Mouse (Mus musculus): Measurements from ENCODE around the gene Gm45234.

Gm45234 gene

DNA sequence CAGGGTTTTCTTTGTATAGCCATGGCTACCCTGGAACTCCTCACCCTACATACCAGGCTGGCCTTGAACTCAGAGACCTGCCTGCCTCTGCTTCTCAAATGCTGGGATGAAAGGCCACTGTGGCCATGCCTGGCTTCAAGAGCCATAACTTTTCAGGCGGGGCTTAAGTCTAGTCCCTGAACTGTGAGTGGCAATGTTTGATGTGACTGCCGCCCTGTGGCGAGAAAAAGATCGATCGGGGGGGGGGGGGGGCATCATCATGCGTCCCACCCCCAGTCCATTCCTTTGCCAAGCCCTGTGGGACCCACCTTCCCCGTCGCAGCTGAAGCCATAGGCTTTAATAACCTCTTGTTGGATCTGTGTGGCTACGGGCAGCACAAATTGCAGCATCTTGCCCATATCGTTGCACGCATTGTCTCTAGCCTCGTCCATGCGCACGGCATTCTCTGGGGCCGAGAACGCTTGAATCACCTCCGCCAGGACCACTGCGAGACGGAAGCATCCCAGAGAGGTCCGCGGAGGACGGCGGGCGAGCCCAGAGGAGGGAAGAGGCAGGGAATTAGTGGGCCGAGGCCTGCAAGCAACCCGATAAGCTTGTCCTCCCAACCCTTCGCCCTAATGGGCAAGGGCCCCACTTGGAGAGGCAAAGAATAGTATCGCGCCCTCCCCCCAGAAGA, 15.5 kb downstream of the Gm45234 start:
- no peak for DNase-seq (ENCODE audit: low spot score in 2 of 2)

DNA sequence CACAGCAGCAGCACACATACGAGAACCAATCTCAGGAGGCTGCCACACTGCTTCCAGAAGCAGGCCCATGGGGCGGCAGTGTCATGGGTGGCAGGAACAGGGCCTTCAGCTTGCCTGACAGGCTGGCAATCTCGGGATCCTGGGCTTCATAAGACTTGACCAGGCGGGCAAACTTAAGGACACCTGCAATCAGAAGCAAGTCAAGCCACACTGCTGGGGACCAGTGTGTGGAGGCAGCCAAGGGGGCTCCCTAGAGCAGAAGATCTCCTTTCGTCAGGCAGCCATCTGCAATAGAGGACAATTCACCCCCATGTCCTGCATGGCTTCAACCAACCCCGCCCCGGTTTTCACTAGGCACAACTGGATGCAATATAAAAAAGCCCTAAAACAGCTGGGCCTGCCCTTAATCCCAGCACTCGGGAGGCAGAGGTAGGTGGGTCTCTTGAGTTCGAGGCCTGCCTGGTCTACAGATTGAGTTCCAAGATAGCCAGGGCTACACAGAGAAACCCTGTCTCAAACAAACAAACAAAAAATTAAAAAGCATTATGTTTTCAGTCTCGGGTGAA, 16.5 kb downstream of the Gm45234 start:
- no peak for DNase-seq (ENCODE audit: low spot score in 2 of 2)

DNA sequence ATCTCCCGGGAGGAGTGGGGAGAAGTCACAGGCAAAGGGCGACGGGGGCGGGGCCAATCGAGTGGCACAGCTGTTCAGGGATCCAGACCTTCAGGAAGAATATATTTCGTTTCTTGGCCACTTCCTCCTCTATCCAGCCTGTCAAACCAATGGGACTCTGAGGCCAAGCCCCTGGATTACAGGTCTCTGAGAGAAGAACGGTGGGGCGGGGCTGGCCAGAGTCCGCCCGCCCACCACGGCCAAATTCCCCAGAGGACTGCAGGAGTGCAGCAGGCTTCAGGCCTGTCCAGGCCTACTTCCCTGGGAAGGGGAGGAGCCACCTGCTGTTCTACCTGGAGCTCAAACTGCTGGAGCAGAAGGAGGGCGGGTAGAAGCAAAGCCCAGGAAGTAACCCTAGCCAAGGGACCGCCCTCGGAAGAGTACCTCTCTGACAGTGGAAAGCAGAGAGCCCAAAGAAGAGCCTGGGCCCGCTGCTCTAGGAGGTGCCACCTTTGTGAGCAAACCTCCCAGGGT, 17.3 kb downstream of the Gm45234 start, which contains the start of gene Ptpn6:
Gene Ptpn6 (minus strand): TSS at position 204 of the 513 bp plus-strand sequence.
- no peak for DNase-seq (ENCODE audit: low spot score in 2 of 2)

DNA sequence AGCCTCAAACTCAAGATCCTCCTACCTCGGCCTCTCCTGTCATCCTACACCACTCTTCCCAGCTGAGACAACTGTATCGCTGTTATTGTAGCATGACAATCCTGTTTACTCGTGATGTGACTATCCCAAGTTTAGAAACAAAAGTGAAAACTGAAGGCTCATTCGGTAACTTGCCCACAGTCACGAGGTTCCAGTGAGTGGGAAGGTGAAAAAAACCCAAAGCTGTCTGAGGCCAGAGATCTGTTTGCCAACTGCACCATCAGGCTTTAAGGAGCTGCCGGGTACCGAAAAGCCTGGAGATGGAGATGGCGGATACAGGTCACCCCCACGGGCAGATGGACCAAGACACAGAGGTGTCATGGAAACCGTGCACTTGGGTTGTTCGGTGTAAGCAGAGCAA, 18.8 kb downstream of the Gm45234 start:
- DNase-seq (ENCODE audit: low spot score in 2 of 2) = no peak

DNA sequence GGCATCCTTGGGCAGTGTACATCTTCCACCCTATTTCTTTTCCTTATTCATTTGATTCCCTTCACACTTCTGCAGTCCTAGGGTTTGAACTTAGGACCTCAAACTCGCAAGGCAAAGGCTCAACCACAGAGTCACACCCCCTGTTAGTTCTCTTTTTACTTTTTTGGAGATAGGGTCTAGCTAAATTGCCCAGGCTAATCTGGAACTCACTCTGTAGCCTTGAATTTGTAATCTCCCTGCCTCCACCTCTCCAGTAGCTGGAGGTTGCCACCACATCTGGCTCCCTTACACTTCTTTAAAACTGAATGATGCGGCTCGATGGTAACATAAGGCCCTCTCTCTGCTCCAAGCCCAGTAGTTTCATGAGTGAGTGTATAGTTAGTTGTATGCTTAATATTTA, 21.4 kb downstream of the Gm45234 start:
- DNase-seq (ENCODE audit: low spot score in 2 of 2) = no peak

DNA sequence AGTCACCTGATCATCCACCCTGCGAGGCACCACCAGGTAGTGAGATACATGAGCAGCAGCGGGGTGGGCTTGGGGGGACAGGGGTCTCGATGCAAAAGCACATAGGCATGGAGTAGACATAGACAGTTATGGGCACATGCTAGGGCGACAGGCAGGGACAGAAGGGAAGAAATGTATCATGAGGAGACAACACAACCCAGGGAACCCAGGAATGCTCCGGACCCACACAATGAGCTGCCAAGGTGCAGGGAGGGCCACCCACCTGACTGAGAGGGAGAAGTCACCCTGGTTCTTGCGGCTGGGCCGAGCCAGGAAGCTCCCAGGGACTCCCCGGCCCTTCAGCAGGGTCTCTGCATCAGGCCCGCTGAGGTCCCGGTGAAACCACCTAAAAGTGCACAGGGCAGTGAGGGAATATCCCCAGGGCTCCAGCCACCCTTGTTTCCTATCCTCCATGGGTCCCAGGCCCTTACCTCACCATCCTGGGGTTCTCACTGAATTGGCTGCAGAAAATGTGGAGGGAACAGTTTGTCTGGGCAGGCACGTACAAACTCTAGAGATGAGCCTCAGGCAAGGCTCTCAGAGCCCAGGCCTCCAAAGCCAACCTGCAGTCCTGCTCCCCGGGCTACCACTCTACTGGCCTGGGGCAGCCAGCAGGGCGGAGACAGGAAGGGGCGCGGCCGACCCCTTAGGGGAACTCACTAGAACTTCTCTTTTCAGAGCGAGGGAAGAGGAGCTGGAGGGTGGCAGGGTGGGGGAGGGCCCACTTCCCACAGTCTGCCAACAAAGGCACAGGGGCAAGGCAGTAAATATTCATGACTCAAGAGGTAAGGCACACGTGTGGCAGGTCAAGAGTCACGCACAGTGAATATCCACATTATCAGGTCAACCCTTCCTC, 23.1 kb downstream of the Gm45234 start:
- peak; percentile 67 to 81 for DNase-seq (ENCODE audit: low spot score in 2 of 2)

DNA sequence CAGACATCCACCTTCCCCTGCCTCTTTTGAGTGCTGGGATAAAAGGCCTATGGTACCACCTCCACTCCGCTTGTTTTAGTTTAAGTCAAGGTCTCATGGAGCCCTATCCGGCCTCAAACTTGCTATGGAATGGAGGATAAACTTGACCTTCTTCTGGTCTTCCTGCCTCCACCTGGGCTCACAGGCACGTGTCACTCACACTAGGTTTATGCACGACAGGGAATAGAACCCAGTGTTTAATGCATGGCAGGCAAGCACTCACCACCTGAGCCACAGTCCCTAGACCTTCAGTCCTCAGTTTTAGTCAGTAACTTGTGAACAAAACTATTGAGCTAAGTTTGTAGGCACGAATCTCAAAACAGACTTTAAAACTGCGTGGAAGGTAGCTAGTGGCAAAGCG, 24.8 kb downstream of the Gm45234 start:
- no peak for DNase-seq (ENCODE audit: low spot score in 2 of 2)

DNA sequence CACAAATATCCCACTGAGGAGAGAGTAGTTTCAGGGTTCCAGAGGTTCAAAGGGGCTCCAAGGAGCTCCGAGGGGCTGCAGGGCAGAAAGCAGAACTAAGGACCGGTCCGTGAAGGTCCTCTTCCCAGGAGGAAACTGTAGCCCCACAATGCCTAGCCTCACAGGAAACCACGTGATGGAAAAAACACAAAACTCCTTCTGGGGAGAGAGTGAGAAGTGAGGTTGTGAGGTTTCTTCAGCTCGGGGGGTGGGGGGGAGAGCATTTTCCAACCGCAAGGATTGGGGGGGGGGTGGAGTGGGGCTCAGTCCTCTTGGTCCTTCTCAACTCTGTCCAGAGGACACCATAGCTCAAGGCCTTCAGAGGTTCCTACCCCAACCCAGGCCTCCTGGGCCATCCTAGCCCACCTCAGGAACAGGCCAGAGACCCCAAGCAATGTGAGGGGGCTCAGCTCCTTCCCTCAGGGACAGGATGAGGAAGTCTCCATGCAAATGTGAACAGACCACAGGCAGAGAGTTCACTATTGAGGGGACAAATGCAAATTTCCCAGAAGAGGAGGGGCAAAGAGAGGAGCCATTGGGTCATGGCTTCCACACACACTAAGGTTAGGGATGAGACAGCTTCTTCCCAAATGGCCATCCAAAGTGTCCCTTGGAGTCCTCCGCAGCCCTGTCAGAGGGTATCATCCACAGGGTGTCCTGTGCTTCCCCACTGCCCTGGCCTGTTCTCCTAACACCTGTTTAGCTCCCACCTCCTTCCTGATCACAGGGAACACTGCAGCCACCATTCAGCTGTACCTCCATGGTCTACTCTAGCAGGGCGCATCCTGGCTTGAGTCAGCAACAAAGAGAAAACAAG, 25.7 kb downstream of the Gm45234 start:
- peak; percentile 54 to 55 for DNase-seq (ENCODE audit: low spot score in 2 of 2)

DNA sequence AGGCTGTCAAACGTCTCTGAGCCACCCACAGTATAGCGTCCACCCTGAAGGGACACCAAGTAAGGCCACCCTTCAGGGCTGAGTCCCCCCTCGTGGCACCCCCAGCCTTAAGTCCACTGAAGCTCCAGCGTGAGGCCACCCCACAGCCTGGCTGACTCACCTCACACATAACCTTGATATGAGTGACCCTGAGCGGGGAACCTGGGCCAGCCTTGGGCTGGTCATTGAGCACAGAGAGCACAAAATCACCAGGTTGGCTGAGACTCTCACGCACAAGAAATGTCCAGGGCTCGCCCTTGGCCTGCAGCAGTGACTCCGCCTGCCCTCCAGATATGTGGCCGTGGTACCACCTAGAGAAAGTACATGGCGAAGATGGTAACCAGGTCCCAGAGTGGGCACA, 27.2 kb downstream of the Gm45234 start:
- DNase-seq (ENCODE audit: low spot score in 2 of 2) = no peak

DNA sequence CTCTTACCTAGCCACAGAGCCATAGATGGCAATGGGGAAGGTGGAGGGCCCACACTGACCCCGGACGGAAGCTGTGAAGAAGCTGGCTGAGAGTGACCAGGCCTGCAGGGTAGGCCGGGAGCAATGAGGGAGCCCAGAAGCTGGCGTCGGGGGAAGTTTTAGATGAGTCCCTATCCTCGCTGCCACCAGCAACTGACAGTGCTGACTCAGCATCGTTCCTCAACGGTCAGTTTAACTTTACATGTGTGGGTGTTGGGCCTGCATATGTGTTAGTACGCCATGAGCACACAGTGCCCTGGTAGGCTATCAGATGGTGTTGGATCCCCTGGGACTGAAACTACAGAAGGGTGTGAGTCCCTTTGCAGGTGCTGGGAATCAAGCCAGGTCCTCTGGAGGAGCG, 31.3 kb downstream of the Gm45234 start:
- no peak for DNase-seq (ENCODE audit: low spot score in 2 of 2)

DNA sequence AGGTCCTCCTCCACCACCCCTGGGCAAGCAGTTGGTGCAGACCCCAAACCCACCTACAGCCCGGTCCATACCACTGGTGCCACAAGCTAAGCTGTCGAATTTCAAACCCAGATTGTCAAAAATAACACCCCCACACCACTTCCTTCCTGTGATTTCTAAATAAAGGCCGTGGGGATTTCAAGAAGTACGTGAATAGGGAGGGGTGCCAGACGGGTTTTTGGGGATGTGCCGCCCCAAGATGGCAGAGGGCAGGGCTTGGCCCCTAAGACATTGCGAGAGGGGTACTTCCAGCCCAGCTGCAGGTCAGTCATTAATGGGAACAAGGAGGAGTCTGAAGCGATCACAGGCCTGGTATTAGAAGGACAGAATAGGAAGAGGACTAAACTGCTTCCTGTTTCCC, 32.3 kb downstream of the Gm45234 start:
- peak; percentile 81 to 89 for DNase-seq (ENCODE audit: low spot score in 2 of 2)

DNA sequence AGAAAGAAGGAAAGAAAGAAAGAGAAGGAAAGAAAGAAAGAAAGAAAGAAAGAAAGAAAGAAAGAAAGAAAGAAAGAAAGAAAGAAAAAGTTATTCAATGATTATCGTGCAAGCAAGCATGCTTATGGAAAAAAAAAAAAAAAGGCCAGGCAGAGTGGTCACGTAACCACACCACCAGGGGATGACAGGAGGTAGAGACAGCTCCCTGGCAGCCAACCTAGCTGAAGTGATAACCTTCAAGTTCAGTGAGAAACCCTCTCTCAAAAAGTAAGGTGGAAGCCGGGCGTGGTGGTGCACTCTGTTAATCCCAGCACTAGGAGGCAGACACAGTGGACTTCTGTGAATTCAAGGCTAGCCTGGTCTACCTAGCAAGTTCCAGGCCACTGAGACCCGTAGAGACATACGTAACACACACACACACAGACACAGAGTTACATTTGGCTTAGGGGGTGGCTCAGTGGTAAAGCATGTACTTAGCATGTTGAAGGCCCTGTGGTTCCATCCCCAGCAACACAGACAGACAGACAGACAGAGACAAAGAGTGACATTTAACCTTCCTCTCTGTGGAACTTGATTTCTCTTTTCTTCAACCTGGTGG, 32.8 kb downstream of the Gm45234 start:
- DNase-seq (ENCODE audit: low spot score in 2 of 2) = no peak

DNA sequence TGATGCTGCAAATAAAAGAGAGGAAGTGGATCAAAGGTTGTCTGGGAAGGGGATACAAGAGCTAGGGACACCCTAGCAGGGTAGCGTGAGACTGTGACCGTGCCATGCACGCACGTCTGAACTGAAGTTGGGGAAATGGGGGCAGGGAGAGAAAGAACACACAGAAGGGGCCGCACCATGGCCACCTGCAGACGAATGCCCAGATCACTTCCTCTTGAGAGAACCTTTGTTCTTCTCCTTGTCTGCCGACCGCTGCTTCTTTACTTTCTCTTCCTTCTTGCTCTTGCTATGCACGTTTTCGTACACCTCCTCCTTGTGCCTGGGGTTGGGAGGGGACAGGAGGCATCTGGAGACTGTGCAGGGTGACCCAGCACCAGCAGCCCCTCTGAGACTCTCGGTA, 34.9 kb downstream of the Gm45234 start:
- DNase-seq (ENCODE audit: low spot score in 2 of 2) = peak in 1 of 2 experiments; percentile 58

DNA sequence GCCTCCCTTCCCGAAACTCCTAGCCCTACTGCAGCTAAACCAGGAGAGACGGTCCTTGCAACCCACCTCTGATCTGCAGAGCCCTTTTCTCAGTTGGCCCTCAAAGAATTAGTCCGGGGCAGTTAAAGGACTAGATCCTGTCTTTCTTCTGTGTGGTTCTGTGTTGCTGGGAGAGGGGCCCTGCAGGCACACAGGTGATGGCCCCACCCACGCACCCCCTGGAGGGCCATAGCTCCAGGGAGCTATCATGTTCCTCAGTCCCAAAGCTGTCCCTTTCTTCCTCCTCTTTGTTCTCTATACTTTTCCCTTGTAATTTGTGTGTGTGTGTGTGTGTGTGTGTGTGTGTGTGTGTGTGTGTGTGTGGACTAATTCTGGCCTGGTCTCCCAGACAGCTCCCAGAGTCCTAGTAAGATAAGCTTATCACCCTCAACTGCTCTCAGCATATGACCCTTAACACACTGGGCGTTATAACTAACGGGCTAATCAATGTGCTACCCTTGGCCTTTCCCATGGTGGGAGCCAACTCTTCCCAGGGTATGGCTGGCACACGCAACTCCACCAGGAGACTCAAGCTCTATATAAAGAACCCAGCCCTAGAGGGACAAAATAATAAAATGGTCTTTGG, 36.4 kb downstream of the Gm45234 start:
- no peak for DNase-seq (ENCODE audit: low spot score in 2 of 2)

DNA sequence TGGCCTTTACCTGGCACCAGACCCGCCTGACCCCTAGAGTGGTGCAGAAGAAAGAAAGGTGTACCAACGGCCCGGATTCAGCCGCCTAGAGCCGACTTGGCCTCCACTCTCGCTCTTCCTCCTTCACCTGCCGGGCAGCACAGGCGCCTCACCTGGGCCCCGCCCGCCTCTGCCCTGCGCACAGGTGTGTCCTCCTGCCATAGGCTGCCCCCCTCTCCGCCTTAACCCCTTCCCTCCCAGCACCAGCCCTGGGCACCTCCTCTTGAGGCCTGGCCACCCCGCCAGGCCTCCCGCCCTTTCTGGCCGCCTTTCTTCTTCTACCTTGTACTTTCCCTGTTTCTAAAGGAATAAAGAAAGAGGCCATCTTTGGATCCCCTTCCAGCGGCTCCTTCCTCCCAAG, 37.1 kb downstream of the Gm45234 start:
- DNase-seq (ENCODE audit: low spot score in 2 of 2) = no peak

DNA sequence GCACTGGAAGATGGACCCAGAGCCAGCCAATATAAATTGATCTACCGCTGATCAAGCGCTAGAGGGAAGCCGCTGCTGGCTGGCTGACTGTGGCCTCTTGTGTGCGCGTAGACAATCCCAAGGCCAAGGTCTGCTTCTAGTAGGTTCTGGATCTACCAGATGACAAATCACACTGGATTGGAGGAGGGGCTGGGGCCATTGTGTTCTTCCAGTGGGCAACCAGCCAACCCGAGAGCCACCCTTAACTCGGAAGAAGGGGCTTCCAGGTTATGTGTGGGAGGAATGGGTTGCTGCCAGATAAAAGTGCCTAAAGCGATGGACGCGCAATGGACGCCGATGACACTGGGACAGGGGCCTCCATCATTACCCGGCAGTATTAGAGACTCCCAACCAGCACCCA, 37.9 kb downstream of the Gm45234 start:
- no peak for DNase-seq (ENCODE audit: low spot score in 2 of 2)

DNA sequence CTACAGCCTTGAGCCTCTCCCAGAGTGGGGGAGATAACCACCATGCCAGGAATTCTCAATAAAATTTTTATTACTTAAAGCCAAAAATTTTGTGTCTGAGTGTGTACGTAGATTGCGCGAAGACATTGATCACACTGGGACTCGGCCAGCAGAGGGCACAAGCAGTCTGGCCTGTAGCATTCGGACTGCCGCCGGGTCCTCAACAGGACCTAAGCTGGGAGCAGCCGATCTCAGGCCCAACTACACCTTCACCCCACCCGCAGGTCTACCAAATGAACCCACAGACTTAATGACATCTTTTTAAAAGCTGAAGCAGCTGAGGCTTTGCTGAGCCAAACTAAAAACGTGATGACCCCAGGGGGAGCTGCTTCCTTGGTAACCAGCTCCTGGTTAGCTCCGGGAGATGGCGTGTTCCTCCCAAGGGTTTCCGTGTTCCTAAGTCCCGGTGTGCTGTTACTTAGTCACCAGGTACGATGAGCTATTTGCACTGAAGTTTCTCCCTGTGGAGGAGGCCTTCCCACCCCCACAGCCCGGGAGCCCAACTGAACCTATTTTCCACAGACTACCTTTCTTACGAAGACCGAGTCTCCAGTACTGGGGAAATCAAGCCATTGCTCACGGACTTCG, 38.8 kb downstream of the Gm45234 start:
- DNase-seq (ENCODE audit: low spot score in 2 of 2) = peak; percentile 53 to 66

DNA sequence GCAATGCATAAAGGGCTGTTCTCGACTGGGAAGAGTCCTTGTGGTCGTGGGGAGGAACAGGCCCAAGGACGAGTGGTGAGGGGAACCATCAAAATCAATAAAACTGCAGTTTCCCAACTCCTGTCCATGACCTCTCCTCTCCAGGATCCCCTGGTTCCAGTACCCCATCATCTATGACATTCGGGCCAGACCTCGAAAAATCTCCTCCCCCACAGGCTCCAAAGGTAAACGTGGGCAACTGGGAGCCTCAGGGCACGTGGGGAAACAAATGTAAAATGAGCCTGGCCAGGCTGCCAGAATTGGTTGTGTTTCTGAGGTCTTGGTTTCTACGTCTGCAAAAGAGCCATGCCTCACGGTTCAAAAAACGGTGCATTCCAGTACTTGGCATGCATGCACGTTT, 42.9 kb downstream of the Gm45234 start:
- no peak for DNase-seq (ENCODE audit: low spot score in 2 of 2)

DNA sequence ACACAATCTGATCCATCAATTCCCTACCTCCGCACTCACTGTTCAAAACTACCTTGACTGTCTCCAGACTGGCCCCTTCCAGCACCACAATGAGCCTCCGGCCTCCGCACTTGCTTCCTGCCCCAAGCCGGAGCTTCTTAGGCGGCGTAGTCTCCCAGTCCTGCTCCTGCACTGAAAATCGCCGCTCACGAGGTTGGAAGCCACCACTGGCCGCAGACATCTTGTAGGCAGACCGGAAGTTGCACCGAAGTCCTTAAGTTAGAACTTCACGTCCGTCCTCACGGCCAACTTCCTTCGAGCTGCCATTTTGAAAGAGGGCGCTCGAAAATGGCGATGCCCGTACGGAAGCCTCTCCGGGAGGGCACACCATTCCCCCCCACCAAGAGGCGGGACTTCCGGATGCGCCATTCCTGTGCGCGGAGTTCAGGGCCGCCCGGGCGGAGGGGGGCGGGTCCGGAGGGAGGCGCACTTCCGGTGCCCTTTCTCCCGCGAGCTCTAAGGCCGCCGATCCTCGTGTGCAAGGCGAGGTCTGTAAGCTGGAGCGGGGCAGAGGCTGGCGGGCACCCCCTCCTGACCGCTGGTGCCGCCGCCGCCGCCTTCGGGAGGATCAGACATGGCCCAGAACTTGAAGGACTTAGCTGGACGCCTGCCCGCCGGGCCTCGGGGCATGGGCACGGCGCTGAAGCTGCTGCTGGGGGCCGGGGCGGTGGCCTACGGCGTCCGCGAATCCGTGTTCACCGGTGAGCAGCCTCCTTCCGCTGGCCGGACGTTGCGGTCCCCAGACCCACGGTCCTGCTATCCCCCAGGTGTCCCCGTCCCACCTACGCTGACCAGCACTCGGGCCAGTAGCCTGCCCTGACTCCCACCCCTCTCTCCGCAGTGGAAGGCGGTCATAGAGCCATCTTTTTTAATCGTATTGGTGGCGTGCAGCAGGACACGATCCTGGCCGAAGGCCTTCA, 43.7 kb downstream of the Gm45234 start, which contains the start of the genes Emg1 and Phb2:
Gene Emg1 (minus strand): TSS at position 355 of the 959 bp plus-strand sequence.
Gene Phb2 (plus strand): TSS at position 513 of the 959 bp plus-strand sequence.
- DNase-seq (ENCODE audit: low spot score in 2 of 2) = peak; percentile 97 to 98
